Mouse (Mus musculus) mesoderm, embryonic 11.5 days (tissue): ENCODE results near the gene Eif3d.
"Not testable (repeated sequence)": the region's sequence is repeated elsewhere in the genome, so short reads cannot be mapped to it uniquely, and the experiment has no call there.

Source experiments
- DNase-seq: peaks from one replicate; pipeline ENCODE4 v3.0.0-alpha.2; 2012; ENCODE audit warnings: low read depth, low spot score

Eif3d gene

DNA sequence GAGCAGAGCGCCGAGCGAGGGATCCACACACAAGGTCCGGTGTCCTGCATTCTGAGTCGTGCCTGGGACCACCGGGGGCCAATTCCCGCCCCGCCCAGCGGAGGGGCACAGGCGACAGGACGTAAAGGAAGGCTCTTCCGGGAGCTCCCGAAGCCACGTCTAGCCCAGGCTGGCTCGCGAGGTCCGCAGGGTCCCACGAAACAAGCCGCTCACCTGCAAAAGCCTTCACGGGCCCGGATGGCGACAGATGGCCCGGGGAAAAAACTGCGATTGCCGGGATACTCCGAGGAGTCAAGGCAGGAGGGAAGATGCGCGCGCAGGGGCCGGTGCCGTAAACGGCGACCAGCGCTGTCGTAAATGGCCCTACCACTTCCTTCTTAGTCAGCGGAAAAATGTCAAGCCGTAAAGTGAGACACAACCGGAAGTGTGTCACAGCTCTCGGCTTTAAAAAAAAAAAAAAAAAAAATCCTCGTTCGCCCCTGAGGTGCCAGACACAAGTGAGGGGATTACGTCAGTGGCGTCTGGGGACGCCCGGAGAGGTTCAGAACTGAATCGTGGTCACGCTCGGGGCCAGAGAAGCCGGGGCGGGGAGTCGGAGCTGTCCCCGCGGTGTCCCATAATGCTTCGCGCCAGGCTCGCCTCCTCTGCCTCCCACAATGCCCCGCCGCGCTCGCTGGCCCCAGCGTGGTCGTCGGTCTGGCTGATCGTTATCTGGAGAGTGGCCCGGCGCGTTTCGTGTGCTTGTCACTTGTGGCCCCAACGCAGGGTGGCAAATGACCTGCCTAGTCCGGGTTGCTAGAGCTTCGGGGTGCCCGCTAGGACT is at the start of gene Eif3d:
Gene Eif3d, minus strand, starts transcription at position 344 of the 823 bp plus-strand sequence.
- peak; percentile 95 for DNase-seq

DNA sequence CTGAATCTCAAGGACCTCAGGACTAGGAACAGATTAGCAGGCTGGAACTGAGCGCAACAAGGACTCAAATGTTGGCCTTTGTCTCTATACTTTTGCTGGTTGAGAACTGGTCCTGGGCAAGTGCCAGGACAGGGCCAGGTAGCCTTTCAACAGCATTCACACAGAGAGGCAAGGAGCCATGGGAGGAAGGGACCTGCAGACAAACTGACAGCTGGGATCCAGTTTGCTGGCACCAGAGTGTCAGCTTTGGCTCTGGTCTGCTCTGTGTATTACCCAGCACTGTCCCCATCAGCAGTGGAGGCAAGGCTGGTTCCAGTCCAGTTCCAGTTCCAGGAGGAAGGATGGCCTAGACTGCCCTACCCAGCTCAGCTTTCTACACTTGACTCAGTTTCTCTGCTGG is 43.4 kb upstream of the Eif3d start:
- DNase-seq: no peak

DNA sequence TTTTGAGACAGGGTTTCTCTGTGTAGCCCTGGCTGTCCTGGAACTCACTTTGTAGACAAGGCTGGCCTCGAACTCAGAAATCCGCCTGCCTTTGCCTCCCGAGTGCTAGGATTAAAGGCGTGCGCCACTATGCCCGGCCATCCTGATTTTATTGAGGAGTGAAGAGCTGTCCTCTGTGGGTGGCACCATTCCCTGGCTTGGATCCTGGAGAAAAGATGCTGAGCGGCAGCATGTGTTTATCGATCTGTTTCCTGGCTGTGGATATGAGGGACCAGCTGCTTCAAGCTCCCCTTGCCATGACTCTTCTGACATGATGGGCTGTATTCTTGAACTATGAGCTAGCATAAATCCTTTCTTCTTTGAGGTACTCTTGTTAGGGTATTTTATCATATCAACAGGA is 37.6 kb upstream of the Eif3d start:
- not testable (repeated sequence) for DNase-seq

DNA sequence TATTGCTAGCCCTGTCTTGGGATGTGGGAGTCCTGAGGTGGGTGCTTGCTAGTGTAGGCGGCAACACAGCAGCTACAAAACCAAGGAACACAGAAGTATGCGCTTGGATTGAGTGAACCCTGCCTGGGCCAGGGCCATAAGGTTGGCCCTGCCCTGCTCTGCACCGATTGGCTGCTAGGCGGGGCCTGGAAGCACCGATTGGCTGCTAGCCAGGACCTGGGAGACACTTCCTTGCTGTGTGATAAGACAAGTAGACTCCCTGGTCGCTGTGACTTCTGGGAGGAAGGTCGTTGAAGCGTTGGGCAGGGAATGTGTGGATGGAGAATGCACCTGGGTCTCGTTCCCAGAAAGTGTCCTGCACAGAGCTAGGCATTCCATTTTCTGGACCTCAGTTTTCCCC is 33.3 kb upstream of the Eif3d start:
- DNase-seq: peak; percentile 20

DNA sequence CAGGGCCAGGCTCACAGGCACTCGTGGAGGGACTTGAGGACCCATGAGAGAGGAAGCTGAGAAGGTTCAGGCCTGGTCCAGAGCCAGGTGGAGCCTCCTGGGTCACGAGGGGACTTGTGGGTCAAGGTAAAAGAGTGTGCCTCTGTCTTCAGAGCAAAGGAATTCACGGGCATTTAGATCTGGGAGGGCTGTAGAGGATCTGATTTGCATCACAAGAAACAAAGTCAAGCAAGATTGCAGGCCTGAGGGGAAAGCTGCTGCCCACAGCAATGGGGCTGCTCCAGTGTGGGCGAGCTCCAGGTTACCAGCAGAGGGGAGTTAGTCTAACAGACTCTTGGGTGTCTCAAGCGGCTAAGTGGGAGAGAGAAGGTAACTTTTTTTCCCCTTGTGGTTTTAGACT is 30.8 kb upstream of the Eif3d start:
- no peak for DNase-seq

DNA sequence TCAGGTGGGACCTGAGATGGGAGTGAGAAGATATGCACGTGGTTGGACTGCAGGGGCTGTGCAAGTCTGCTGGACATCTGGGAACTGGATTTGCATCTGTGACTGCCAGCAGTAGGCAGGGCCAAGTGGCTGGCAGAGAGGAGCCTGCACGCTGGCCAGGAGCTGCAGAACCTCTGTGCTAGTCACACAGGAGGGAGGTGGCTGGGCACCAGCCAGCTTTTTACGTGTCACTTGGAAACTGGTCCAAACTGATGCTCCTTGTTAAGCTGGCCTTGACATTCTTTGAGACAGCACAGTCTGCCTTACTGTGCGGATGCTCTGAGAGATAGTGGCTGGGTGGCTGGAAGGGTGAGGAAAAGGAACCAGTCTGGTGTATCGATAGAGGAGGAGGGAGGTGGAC is 17.9 kb upstream of the Eif3d start:
- DNase-seq: no peak

DNA sequence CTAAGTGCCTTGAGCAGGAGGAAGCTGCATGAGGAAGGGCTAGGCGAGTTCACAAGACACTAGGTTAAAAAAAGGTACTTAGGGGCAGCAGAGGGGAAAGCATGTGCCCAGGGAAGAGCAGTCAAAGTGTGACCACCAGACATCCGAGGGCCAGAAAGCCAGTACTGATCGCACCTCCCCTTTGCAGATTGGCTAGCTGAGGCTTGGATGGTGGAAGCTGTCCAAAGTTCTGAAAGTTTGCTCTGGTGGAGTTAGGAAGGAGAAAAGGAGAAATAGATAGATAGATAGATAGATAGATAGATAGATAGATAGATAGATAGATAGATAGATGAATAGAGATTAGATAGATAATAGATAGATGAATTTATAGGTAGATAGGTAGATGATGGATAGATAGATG is 12.8 kb upstream of the Eif3d start:
- DNase-seq: no peak

DNA sequence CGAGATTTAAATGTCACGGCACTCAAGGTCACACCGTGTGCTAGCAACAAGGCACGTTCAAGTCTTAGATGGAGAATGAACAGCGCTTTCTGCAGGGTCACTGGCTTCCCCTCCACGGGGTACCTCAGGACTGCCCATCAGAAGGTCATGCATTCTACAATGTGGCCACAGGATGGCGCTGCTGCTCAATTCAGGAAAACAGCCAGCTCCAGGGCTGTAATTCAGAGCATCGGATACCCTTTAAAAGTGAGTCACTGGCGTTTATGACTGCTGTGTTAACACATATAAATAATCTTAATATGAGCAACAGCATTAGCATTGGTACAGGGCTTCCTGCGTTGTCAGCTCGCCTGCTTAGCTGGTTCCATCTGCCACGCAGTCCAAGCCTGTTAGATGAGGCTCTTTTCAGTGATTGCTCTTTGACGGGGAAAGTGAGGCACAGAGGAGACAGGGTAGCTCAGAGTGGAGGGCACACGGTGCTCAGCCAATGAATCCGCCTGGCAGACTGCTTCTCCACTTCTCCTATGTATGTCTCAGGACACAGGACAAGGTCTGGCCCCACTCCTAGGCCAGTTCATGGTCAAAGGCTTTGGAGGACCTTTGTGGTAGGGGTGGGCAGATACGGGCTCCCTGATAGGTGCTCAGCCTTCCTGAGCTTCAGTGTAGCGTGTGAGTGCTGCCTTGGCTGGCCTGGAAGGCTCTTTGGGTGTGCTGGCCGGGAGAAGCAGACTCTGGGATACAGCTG is 11.8 kb upstream of the Eif3d start:
- peak; percentile 76 for DNase-seq

DNA sequence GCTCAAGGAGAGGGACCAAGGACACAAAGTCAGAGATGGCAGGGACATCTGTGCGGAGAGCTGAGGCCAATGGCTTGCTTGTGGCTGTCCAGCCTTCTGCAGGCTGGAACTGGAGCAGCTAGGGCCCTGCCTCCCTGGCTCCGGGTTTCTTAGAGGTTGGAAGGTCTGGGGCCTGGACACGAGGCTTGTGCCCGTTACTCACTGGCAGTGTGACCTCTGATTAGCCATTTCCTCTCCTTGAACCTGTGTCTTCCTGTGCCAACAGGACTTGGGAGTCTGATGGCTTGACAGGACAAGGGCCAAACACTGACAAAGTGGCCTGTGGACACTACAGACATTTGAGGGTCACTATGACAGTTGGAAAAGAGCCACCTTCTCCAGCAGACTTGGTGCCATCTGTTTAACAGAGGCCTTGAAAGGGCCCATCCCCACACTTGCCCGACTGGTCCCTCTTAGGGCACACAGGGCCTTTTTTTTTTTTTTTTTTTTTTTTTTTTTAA is 10.6 kb upstream of the Eif3d start:
- DNase-seq: no peak

DNA sequence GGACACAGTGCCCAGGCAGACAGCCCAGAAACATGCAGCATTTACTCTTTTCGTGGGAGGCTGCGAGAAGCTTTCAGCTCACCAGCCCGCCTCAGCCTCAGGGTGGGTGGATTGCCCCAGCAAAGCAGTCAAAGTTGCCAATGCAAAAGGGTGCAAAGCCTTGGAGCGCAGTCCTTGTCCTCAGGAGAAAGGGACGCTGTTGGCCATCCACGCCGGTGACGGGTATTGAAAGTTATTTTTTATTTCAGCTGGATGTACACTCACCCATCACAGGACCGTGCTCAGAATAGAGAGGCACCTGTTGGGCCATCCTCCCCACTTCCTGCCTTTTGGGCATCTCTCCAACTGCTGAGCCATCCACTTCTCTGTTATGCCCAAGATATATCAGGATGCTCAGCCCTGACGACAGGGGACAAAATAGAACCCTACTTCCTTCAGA is 8.8 kb upstream of the Eif3d start:
- DNase-seq: no peak

DNA sequence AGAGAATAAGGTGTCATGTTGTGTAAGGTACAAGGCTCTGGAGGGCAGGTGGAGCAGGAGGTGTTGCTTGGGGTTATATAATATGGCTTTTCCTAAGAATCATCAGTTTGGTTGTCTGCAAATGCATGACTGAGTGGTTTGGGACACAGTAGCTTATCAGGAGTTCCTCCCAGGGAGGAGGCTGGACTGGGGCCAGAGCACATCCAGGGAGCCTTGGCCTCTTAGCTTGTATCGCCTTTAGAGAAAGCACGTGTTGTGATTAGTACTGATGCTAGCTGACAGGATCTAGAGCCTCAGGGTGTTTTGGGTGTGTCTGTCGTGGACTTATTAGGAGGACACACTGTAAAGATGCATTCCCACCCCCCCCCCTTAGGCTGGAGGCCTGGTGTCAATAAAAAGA is 7.0 kb upstream of the Eif3d start:
- DNase-seq: no peak

DNA sequence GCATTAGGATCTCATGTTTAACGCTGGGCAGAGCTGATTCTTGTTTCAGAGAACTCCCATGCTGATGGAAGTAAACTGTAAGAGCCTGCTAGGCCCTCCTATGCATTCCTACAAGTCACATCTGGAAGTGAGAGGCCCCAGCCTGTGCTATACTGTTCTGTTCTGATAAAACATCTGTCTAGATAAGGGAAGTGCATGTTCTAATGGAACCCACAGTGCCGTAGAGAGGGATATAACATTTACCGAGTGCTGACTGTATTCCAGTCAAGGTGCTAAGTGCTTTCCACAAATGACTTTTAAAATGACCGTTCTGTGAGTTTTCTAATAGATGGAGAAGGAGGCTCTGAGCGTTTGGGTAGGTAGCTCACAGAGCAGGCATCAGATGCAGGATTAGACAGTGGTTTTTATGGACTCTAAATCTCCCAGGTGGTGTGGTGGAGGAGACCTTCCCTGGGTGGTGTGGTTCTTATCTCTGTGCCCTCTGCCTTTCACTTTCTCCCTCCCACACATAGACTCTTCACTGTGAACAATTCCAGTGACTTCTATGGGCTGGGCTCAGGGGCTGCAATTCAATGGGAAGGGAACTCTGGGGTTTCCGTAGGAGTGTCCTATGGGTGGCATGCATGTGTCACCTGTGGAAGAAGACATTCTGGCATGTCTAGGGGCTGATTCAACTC is 3.7 kb upstream of the Eif3d start:
- DNase-seq: no peak

DNA sequence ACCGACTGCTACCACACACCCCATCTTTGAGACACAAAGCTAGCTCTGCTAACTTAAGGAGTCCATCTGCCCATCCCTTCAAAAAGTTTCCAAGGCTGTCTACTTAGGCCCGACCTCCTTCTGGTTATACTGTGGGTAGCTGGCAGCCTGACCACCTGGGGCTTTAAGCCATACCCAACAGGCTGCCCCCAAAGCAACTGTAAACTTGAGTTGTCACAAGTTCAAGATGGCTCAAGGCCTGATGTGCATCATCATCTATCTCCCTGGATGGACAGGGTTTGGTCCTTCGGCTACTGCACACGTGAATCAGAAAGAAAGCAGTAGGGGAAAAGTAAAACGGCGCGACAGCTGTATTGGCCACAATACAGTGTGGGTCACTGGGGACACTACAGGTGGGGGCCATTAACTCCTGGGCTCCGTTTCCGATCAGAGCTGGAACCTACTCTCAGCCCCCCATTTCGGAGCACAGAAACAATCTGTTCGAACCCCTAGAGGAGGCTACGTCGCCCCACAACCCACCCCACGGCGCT is 608 bp downstream of the Eif3d start:
- no peak for DNase-seq

DNA sequence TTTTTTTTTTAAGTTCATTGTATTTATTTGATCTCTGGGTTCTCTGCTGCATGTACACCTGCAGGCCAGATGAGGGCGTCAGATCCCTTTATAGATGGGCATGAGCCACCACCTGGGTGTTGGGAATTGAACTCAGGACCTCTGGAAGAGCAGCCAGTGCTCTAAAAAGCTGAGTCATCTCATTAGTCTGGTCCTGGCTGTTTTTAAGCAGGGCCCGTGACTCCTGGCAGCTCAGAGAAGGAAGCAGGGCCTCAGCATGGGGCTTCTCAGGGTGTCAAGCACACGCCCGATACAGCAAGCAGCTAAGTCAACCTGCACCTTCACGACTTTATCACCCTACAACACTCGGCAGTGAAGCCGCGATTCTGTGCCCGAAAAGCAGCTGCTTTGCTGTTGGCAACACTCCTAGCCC is 5.5 kb downstream of the Eif3d start:
- no peak for DNase-seq

DNA sequence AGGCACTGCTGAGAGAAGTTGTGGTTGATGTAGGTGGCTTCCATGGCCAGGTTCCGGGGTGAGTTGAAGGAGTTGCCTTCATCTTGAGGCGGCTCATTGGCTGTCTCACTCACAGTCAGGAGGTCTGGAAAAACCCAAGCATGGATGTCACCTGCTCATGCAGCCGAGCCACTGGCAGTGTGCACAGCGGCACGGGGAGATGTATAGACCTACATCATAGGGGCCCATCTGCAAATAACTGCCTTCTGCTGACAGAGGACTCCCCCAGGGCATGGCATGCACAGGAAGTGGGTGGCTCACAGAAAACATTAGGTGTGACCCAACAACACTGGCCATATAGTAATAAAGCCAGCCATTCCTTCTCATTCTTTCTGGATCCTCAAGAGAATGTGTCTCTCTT is 8.2 kb downstream of the Eif3d start:
- DNase-seq: no peak

DNA sequence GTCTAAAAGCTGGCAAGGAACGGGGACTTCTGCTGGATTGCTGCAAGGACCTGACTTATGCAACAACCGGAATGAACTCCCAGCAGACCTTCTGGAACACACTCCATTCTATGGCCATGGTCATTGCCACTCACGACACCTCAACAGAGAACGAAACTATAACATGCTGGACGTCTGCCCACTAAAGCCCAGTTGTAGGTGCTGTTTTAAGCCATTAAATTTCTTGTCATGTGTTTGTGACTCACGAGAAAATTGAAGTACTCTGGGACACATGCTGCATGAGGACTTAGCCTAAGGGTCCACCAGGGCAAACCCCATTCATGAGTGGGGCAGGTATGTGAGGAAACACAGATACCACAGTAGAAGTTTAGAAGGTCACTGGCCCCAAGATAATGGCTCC is 9.9 kb downstream of the Eif3d start:
- no peak for DNase-seq

DNA sequence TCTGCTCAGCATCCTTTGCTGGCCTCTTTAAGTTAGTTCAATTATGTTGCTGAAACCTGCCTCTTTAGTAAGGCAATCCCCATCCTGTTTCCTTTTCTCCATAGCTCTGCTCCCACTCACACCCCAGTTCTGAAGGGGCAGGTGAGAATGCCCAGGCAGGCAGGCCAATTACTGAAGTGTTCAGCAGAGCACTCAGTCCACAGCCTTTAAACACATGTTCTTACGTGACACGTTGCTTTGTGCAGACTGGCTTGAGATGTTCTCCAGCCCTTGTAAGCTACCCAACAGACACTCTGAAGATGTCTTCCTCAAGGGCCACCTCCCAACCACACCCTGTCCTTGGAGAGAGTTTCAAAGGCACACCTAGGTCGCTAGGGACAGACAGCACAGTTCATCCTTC is 12.5 kb downstream of the Eif3d start:
- DNase-seq: no peak

DNA sequence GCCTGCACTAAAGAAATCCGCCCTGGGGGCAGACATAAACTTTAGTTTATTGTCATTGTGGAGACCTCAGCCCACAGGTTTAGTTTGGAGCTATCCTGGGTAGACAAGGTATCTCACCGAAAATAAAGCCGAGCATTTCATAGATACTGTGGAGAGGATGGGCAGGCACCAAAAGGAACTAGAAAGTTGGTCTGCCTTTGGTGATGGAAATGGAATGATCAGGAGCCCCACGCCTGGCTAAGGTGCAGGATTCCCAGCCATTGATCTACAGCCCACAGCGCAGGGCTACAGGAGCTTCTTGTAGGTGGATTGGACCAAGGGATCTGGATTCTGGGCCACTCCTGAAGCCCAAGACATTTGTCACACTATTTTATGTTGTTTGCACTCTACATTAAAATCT is 13.0 kb downstream of the Eif3d start:
- no peak for DNase-seq

DNA sequence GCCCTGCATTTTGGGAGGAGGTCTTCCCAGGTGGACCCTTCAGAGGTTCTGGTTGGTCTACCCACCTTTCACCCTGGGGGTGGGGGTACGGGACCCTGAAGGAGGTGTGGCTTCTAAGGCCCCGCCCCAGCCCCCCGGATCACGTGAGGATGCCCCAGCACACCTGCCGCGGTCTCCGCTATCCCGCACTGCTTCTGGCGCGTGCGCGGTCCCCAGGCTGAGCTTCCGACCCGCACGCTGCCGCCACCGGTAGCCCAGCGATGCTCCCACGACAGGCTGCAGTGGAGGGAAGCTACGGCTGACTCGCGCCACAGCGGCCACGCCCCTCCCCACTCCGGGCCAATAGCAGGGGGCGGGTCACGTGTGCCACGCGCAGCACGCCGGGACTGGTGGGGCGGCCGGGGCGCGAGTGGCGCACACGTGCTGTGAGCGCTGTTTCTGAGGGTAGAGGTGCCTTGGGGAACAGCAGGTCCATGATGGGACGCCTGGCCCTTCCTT is 14.2 kb downstream of the Eif3d start, which contains the start of gene Foxred2:
Gene Foxred2, minus strand, starts transcription at position 319 of the 498 bp plus-strand sequence.
- DNase-seq: peak; percentile 89

DNA sequence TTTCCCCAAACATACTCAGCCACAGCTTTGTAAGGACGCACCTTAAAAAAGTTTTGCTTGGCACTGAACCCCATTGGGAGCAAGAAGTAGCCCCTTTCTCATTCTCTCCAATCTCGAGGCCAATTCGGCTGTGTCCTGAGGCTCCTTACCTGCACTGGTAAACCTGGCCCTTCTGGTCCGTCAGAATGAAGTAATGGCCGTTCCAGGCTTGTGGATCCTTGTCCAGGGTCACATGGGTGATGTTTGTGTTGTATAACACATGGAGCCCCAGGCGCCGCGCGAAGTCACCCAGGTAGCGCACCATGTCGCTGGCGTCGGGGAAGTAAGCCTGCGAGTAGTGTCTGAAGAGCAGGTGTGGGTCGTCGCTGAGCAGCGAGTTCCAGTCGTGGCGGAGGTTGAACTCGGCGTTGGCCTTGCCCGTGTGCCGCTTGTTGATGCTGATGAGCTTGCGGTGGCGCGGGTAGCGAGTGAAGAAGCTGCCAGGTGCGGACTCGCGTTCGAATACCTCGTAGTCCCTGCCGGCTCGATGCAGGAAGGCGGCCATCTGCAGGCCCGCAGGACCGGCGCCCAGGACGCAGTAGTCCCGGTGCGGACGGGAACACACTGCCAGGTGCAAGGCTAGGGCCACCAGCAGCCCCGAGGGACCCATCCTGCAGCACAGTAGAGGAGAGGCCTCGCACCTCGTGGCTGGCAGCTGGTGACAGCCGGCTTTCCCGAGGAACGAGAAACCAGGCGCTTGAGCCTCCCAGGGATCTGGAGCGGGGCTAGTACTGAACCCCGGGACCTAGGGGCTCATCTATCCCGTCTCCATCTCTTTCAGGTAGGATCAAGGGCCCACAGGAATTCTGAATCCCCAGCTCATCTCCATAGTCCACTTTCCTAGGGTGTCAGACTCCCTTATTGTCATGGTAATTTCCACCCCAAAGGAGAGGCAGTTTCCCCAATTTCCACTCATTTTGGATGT is 14.9 kb downstream of the Eif3d start:
- peak; percentile 34 for DNase-seq

DNA sequence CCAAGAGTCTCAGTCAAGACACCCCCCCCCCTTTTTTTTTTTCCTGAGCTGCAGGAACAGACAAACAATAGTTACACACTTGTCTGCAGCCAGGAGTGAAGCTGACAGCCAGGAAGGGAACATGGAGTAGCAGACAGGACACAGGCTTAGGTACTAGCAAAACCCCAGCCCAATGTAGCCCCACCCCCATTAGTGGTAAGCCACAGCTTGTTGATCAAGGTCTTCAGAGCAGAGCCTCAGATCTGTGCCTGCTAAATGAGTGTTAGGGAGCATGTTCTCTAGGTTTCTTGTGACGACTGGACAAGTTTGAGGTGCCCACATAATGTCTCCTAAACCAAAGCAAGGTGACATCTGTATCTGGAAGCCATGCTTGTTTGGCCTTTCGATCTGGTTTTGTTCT is 16.3 kb downstream of the Eif3d start:
- no peak for DNase-seq
